Mouse (Mus musculus) c-Kit-positive CD71-negative TER-119-negative erythroid progenitor cells, embryonic 14.5 days (primary cell): ENCODE data around the gene Ldhc.
"Not testable (repeated sequence)": the region's sequence is repeated elsewhere in the genome, so short reads cannot be mapped to it uniquely, and the experiment has no call there.

Experiments
- DNase-seq: peaks from one replicate; pipeline ENCODE4 v3.0.0-alpha.2; 2013; ENCODE audit warnings: low read depth

Gene Ldhc

GRCm38 (mm10) chr7:46860996-46861395 is at the start of gene Ldhc:
Ldhc (plus strand) TSS chr7:46861203.
- no peak for DNase-seq

- DNase-seq, result no peak
These were observed 47.0 kb upstream of the Ldhc start for GRCm38 (mm10) chr7:46814012-46814411.

DNA sequence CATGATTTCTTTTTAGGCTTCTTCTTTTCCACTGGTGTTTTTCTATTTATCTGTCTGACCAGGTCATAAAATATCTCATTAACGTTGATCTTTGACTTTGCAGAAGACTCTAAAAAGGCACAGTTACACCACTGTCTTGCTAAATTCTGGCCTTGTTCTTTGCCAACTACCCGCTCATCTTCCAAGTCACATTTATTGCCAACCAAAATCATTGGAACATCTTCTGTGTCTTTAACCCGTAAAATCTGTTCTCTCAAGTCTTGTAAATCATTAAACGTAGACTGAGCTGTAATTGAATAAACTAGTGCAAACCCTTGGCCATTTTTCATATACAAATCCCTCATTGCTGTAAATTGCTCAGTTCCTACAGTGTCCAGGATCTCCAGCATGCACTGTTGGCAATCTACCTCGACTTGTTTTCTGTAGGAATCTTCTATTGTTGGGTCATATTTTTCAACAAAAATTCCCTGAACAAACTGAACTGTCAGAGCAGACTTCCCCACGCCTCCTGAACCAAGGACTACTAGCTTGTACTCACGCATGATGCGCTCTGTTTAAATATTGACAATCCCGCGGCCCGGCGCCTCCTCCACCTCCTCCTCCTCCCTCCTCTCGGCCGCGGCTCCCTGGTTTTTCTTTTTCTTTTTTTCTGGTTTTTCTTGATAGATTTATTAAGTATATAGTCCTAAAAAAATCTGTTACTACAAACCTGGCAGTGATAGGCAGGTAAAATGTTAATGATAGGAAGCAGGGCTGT is 39.9 kb upstream of the Ldhc start:
- DNase-seq, result not testable (repeated sequence)

DNA sequence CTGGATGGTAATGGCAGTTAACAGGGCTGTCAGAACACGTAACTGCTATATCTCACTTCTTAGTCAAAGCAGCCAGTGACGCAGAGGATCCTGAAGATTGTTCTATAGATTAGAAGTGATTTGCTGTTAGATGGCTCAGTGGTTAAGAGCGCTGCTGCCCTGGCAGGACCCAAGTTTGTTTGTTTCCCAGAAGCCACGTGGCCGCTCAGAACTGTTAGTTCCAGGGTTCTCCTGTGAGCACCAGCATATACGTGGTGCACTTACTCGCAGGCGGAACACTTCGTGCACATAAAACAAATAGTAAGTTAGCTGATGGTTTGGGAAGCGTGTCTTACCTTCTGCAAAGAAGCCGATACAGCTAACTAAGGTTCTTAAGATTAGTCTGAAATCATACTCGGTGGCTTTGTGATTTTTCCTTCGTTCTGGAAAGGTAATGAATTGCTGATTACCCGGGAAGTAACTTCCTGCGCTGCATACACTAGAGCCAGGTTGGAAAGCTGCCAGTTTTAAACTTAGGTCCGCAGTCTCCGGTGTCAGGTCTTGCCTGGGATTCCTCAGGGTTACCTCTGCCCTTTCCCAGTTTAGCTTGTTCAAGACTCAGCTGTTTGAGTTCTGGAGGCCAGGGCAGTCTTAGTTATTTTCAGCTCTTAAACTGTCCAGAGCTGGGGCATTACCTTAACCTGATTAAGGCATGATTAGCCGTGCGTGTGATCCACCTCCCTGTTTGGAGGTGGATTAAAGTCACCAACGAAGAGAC is 33.8 kb upstream of the Ldhc start:
- no peak for DNase-seq

GRCm38 (mm10) chr7:46827803-46828184 is 33.2 kb upstream of the Ldhc start:
- DNase-seq, result no peak

DNA sequence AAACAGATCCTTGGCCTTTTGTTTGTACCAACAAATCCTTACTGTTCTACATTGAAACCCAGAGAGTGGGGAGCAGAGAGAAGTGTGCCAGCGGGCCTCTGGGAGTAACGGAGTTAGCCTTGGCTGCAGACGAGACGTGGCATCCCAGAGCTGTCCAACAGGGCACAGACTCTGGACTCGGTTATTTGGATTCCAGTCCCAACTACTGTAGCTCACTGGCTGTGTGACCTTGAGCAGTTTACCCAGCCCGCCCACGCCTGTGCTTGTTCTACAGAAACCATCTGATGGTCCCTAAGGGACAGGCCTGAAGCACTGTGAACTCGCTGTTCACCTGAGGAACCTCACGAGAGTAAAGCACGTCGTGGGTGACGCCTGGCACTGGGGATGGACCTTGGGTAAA is 31.1 kb upstream of the Ldhc start:
- DNase-seq, result no peak

DNA sequence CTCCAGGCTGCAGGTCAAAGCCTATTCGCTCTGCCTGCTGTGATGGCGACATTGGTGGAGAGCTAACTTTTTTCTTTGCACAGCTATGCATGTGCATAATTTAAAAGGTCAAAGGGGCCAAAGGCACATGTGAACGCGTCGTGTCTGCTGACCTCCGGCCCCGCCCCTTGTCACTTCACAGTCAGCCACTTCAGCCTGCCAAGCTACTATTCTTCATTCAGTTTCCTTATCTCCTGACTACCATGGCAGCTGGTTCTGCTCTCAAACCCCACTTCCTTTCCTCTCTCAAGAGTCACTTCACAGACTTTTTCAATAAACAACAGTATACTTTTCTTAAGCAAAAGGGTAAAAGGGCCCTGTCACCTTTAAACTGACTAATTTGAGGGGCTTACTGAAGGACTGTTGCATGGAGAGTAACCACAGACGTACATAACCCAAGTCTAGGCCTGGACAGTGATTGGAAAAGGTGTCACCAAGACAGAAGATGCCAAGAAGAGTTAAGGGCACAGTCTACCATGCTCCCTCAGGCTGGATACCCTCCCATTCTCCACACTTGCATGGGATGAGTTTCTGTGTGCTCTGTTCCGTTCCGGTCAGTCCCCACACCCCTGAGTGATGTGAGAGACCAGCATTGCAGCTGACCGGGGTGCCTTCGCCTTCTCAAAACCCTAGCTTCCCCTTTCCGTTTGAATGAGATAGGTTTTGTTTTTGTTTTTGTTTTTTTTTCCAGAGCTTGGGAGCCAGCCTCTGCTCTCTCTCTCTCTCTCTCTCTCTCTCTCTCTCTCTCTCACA is 30.0 kb upstream of the Ldhc start:
- no peak for DNase-seq

- no peak for DNase-seq
These were observed 29.3 kb upstream of the Ldhc start for GRCm38 (mm10) chr7:46831693-46832092.

DNA sequence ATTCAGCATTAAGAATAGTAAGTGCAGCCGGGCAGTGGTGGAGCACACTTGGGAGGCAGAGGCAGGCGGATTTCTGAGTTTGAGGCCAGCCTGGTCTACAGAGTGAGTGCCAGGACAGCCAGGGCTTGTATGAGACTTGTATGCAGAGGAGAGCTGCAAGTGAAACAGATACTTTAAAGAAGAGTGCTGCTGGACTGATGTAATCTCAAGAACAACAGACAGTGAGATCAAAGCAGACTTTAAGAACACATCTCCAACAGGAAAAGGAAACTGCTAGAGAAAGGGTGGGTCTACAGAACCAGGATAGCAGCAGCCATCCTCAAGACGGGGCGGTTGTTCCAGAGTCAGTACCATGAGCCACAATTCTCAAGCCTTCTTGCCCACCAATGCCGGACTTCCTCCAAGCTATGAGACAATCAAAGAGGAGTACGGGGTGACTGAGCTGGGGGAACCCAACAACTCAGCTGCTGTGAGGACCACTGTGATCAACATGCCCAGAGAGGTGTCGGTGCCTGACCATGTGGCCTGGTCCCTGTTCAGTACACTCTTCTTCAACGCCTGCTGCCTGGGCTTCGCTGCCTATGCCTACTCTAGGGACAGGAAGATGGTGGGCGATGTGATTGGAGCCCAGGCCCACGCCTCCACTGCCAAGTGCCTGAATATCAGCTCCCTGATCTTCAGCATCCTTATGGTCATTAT is 28.7 kb upstream of the Ldhc start:
- DNase-seq, result not testable (repeated sequence)

- peak; percentile 63 for DNase-seq
These were observed 27.7 kb upstream of the Ldhc start for GRCm38 (mm10) chr7:46833266-46833665.

DNA sequence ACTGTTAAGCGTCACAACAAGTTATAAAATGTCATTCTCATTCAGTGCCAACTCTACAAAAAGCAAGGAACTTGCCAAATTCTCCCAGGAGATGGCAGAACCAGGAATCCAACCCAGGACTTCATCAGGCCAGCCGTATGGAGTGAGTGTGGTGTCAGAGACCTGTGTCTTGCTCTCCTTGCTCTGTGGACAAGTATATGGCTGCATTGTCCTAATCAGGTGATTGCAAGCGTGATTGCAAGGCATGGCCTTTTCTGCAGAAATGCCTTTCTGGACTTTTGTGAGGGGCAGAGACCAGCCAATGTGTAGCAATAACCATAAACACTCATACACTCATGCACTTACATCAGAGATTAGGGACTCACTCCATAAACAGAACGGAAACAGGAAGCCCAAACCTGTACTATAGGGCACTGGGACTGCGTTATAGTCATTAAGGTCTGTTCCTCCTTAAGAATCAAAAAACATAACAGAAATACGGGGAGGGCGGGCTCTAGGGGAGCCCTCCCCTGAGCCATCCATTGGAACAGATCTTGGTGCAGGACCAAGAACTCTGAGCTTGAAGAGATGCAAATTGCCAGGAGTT is 27.2 kb upstream of the Ldhc start:
- no peak for DNase-seq

DNA sequence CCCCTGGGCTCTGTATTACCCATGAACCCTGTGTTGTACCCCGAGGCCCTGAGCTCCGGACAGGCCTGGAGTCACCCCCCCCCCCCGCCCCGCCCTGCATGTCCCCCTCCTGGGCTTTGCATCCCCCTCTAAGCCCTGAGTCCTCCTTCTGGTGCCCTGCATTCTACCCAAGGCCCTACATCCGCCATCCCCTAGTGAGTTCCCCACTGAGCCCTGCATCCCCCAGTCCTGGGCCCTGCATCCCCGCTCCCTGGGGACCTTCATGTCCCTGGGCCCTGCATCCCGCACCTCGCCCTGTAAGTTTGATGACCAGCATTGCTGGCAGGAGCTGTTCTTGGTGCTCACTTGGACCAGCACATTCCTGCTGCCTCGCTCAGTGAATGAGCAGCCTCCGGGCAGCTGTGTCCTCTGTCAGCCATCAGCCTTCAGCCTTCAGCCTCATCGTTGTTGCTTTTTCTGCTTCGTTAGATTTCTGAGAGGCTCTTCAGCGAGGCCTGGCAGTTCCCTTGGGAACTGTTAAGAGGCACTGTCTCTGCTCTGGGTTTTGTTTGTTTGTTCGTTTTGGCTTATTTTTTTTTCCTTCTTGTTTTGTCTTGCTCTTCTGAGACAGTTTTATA is 25.9 kb upstream of the Ldhc start:
- DNase-seq, result no peak

DNA sequence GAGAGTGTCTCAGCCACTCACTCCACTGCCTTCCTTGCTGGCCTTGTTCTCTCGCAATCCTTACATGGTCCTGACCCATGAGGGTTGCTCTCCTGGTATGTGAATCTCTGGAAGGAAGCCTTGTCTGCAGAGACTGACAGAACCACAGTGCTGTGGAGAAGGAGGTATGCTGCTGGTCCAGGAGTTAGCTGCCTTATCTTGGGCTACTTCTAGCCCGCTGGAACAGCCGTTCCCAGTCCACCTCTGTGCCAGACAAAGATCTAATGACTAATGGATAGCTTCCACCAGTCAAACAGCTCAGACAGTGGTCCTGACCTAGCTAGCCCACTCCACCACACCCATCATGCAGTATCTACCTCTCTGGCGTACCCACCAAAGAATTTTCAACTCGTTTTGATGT is 24.6 kb upstream of the Ldhc start:
- DNase-seq, result no peak

DNA sequence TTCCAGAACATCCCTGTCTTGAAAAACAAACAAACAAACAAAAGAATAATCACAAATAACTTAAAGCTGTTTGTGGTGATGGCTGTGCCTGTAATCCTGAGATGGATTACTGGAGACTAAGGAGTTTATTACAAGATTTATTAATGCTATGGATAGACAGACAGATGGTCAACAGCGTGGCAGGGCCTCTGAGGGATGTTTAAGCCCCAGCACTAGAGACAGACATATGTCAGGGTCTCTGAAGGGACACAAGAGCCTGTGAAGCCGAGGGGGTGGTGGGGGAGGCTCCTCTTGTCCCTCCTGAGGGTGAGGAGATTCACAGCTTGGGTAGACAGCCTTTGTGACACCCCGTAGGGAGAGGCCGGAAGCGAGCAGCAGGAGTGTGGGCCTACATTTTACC is 23.9 kb upstream of the Ldhc start:
- DNase-seq, result no peak

GRCm38 (mm10) chr7:46838104-46838671 is 22.8 kb upstream of the Ldhc start:
- no peak for DNase-seq

- DNase-seq, result no peak
These were observed 22.1 kb upstream of the Ldhc start for GRCm38 (mm10) chr7:46838891-46839302.

DNA sequence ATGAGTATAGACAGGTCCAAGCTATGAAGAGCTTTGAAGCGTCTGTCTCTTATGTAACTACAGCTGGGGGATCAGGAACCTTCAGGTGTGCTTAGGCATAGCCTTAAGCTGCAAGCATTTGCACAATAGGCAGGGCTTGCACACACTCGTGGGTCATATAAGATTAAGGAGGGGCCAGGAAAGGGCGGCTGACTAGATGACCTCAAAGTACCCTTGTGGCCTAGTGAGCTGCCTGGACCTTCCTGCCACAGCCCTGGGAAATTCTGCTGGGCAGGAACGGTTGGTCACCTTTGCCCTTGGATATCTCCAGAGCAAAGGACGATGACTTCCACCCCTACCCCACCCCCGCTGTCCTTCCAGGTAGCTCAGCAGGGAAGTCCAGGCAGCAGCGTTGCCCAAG is 21.6 kb upstream of the Ldhc start:
- no peak for DNase-seq

DNA sequence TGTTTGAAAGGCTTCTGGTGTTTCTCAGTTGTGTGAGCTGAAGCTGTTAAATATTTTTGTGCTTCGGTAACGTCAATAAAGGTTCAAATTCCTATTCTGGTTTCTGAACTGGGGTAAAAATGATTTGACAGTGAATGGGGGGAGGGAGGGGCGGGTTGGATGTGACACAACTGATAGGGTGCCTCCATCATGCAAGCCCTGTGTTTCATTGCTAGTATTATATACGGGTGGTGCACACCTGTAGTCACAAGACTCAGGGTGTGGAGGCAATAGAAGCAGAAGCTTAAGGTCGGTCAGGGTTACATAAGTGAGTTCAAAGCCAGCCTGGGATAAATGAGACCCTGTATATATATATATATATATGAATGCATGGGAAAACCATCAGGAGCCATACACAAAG is 21.1 kb upstream of the Ldhc start:
- DNase-seq, result no peak

GRCm38 (mm10) chr7:46840326-46840725 is 20.7 kb upstream of the Ldhc start:
- no peak for DNase-seq

- DNase-seq, result no peak
These were observed 20.0 kb upstream of the Ldhc start, which contains the start of gene Ldha for GRCm38 (mm10) chr7:46840787-46841525. Ldha (plus strand) TSS chr7:46841475.
